Mouse (Mus musculus): Measurements from ENCODE around the gene Plp2.
A peak's percentile ranks its signal among the peaks of the same experiment; 100 is the strongest.

The Plp2 gene

GRCm38 (mm10) chrX:7661086-7661485 lies 10.1 kb downstream of the Plp2 start:
- DNase-seq (ENCODE audit: low spot score): peak; percentile 12

GRCm38 (mm10) chrX:7658785-7659589 lies 12.2 kb downstream of the Plp2 start:
- DNase-seq (ENCODE audit: low spot score): peak; percentile 64

- peak; percentile 77 for DNase-seq (ENCODE audit: low spot score)
Measured at GRCm38 (mm10) chrX:7658031-7658784, 13.0 kb downstream of the Plp2 start.

GRCm38 (mm10) chrX:7657221-7657639 lies 14.0 kb downstream of the Plp2 start, which contains the start of gene Prickle3:
Gene Prickle3, plus strand, starts transcription at chrX:7657260.
- peak; percentile 28 for DNase-seq (ENCODE audit: low spot score)

- peak; percentile 91 for DNase-seq (ENCODE audit: low spot score)
Measured at GRCm38 (mm10) chrX:7648671-7649304, 22.4 kb downstream of the Plp2 start.

- peak; percentile 85 for DNase-seq (ENCODE audit: low spot score)
Measured at GRCm38 (mm10) chrX:7645349-7645748, 25.8 kb downstream of the Plp2 start.

- DNase-seq (ENCODE audit: low spot score): no peak
Measured at GRCm38 (mm10) chrX:7640785-7641184, 30.4 kb downstream of the Plp2 start.

GRCm38 (mm10) chrX:7639536-7640325 lies 31.5 kb downstream of the Plp2 start:
- DNase-seq (ENCODE audit: low spot score): no peak

GRCm38 (mm10) chrX:7638401-7639091 lies 32.6 kb downstream of the Plp2 start, which contains the start of gene Syp:
Gene Syp, plus strand, starts transcription at chrX:7638471.
- DNase-seq (ENCODE audit: low spot score): no peak

- no peak for DNase-seq (ENCODE audit: low spot score)
Measured at GRCm38 (mm10) chrX:7635101-7635500, 36.1 kb downstream of the Plp2 start.

GRCm38 (mm10) chrX:7632560-7632959 lies 38.6 kb downstream of the Plp2 start:
- no peak for DNase-seq (ENCODE audit: low spot score)
